Mouse (Mus musculus): Measurements from ENCODE around the gene Rxfp1. TPM values are rescaled to one million over a fixed set of nuclear protein-coding genes. Genes with fewer than 3 reads are reported as not detected.

The Rxfp1 gene
- polyA plus RNA-seq, 1 experiment from 2014 or later: not detected

DNA sequence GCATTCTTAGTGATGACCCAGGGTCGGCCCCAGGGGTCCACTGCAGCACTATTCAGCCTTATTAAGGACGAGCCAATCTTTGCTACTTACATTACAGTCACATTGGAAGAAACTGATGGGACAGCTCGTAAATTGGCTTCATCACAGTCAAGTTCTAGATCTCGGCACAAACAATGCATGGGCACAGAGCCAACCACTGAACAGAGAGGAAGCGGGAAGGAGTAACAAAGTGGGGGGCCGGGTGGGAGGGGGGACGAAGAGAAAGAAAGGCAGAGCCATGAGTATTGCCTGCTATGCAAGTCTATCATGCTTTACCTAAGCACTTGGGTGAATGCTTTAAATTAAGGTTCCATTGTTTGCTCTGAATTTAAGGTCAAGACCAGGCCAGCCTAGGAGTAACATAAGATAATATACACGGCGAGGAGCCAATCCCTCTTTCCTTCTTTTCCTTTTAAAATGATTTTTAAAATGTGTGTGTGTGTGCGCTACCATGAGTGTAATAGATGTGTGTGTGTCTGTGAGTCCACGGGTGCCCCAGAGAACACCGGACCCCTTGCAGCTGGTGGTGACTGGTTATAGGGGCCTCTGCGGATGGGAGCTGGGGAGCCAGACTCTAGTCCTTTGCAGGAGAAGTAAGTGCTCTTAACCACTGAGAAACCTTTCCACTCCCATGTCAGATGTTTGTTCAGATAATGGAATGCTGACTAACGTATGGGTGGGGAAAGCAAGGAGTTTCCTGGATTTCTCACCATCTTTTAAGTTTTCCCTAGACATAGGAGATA is 55.1 kb downstream of the Rxfp1 start:
- H3K4me3 ChIP-seq (ENCODE audit: low read depth, low read length): no peak overlapping the region
- no peaks in the 10 kb centered on the region for H3K27me3 ChIP-seq (ENCODE audit: control insufficient read depth, insufficient read depth, low read depth, low read length)
- no peak for ATAC-seq (ENCODE audit: low read depth)
- H3K9ac ChIP-seq (ENCODE audit: low read depth, low read length): no peak overlapping the region
- WGBS (ENCODE audit: insufficient replicate concordance): 62% methylated on average over 14 of the region's 14 CpGs
- H3K4me1 ChIP-seq (ENCODE audit: control insufficient read depth, low read depth, low read length): no peaks in the 10 kb centered on the region
- H3K27ac ChIP-seq (ENCODE audit: low read length): no peak overlapping the region
- H3K9me3 ChIP-seq (replicated peaks; ENCODE audit: control insufficient read depth, low read length): no peaks in the 10 kb centered on the region
- H3K36me3 ChIP-seq (ENCODE audit: control insufficient read depth, insufficient read depth): no peaks in the 10 kb centered on the region
- H3K4me2 ChIP-seq (ENCODE audit: low read depth, low read length): no peak overlapping the region

DNA sequence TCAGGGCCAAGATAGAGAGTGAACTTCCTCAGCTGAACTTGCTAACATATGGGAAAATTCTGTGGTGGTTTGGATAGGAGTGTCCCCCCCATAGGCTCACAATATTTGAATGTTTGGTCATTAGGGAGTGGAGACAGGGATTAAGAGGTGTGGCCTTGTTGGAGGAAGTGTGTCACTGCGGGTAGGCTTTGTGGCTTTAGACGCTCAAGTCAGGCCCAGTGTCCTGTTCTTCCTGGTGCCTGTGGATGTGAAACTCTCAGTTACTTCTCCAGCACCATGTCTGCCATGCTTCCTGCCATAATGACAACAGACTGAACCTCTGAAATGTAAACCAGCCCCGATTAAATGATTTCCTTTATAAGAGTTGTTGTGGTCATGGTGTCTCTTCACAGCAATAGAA is 61.3 kb downstream of the Rxfp1 start:
- Histone ChIP-seq H3K9ac (ENCODE audit: low read depth, low read length) (no peak overlapping the region), H3K27ac (ENCODE audit: low read length) (no peak overlapping the region), H3K9me3 (replicated peaks; ENCODE audit: control insufficient read depth, low read length) (no peaks in the 10 kb centered on the region), H3K27me3 (ENCODE audit: control insufficient read depth, insufficient read depth, low read depth, low read length) (no peaks in the 10 kb centered on the region), H3K4me2 (ENCODE audit: low read depth, low read length) (no peak overlapping the region), H3K4me1 (ENCODE audit: control insufficient read depth, low read depth, low read length) (no peaks in the 10 kb centered on the region), H3K36me3 (ENCODE audit: control insufficient read depth, insufficient read depth) (no peaks in the 10 kb centered on the region), H3K4me3 (ENCODE audit: low read depth, low read length) (no peak overlapping the region)
- WGBS (ENCODE audit: insufficient replicate concordance): 64% methylated on average over 3 of the region's 3 CpGs
- no peak for ATAC-seq (ENCODE audit: low read depth)

DNA sequence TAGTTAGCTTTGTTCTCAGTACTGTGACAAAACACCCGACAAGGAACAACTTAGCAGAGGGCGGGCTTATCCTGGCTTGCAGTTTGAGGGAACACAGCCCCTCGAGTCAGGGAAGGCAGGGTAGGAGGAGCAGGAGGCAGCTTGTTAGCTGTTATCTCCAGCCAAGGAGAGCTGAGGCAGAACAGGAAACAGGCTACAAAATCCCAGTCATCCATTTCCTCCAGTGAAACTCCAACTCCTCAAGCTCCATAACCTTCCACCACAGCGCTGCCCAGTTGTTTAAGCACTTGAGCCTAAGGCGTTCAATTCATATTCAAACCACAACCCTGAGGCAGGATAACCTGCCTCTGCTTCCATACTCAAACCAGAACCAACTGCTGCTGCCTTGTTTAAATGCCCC is 63.0 kb downstream of the Rxfp1 start:
- no peaks in the 10 kb centered on the region for H3K27me3 ChIP-seq (ENCODE audit: control insufficient read depth, insufficient read depth, low read depth, low read length)
- H3K4me1 ChIP-seq (ENCODE audit: control insufficient read depth, low read depth, low read length): no peaks in the 10 kb centered on the region
- ATAC-seq (ENCODE audit: low read depth): no peak
- no peak overlapping the region for H3K4me2 ChIP-seq (ENCODE audit: low read depth, low read length)
- no peak overlapping the region for H3K9ac ChIP-seq (ENCODE audit: low read depth, low read length)
- no peak overlapping the region for H3K27ac ChIP-seq (ENCODE audit: low read length)
- no peak overlapping the region for H3K4me3 ChIP-seq (ENCODE audit: low read depth, low read length)
- WGBS (ENCODE audit: insufficient replicate concordance): 52% methylated on average over 5 of the region's 5 CpGs
- H3K36me3 ChIP-seq (ENCODE audit: control insufficient read depth, insufficient read depth): no peaks in the 10 kb centered on the region
- no peaks in the 10 kb centered on the region for H3K9me3 ChIP-seq (replicated peaks; ENCODE audit: control insufficient read depth, low read length)

DNA sequence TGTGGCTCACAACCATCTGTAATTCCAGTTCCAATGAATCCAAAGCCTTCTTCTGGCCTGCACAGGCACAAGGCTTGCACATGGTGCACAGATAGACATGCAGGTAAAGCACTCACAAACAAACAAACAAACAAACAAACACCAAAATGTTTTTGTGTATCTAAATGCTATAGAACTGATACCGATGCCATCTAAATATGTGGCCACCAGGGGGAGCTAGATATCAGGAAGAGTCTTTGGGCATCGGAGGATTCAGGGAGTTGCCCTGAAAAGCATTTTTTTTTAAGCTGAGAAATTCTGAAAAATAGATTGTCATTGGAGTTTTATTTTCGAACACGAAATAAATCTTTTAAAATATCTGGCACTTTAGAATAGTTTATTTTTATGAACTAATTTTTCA is 64.6 kb downstream of the Rxfp1 start:
- Histone ChIP-seq H3K9ac (ENCODE audit: low read depth, low read length) (no peak overlapping the region), H3K36me3 (ENCODE audit: control insufficient read depth, insufficient read depth) (no peaks in the 10 kb centered on the region), H3K27ac (ENCODE audit: low read length) (no peak overlapping the region), H3K4me3 (ENCODE audit: low read depth, low read length) (no peak overlapping the region), H3K4me1 (ENCODE audit: control insufficient read depth, low read depth, low read length) (no peaks in the 10 kb centered on the region), H3K27me3 (ENCODE audit: control insufficient read depth, insufficient read depth, low read depth, low read length) (no peaks in the 10 kb centered on the region), H3K4me2 (ENCODE audit: low read depth, low read length) (no peak overlapping the region), H3K9me3 (replicated peaks; ENCODE audit: control insufficient read depth, low read length) (no peaks in the 10 kb centered on the region)
- ATAC-seq (ENCODE audit: low read depth): no peak
- 8% methylated on average over 4 of the region's 4 CpGs for WGBS (ENCODE audit: insufficient replicate concordance)

DNA sequence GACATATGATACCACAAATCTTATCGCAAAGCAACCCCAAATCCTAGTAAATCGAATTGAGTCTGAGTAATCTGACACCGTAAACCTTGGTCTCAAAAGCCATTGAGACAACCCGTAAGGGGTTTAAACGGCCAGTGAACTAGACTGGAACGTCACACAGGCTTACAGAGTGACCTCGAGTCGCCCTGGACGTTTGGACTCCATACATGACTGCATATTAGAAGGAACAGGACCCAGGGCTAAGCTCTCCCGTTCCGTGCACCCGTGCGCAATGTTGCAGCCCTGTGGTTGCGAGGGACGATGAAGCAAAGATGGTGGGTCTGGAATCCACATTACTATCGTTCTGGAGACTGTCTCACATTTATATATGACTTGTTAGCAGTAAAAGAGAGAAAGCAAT is 65.5 kb downstream of the Rxfp1 start:
- 74% methylated on average over 16 of the region's 16 CpGs for WGBS (ENCODE audit: insufficient replicate concordance)
- Histone ChIP-seq H3K9me3 (replicated peaks; ENCODE audit: control insufficient read depth, low read length) (no peaks in the 10 kb centered on the region), H3K27ac (ENCODE audit: low read length) (no peak overlapping the region), H3K36me3 (ENCODE audit: control insufficient read depth, insufficient read depth) (no peaks in the 10 kb centered on the region), H3K27me3 (ENCODE audit: control insufficient read depth, insufficient read depth, low read depth, low read length) (no peaks in the 10 kb centered on the region), H3K4me3 (ENCODE audit: low read depth, low read length) (no peak overlapping the region), H3K9ac (ENCODE audit: low read depth, low read length) (no peak overlapping the region), H3K4me2 (ENCODE audit: low read depth, low read length) (no peak overlapping the region), H3K4me1 (ENCODE audit: control insufficient read depth, low read depth, low read length) (no peaks in the 10 kb centered on the region)
- ATAC-seq (ENCODE audit: low read depth): no peak

DNA sequence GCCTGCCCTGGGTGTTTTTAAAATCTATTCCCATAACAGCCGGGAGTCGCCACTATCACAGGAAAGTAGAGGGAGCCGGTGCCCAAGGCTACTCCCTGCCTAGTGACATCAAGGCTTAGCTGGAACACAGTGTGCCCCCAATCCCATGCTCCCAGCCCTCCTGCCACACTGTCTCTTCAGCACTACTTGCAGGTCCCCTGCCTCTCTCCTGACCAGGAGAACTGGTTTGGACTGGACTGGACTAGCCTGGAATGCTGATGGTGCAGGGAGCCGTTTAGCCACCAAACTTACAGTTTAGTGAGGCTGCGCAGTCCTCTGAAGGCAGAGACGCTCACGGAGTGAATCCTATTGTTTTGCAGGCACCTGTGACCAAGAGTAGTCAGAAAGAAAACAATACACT is 67.1 kb downstream of the Rxfp1 start:
- no peaks in the 10 kb centered on the region for H3K4me1 ChIP-seq (ENCODE audit: control insufficient read depth, low read depth, low read length)
- H3K27me3 ChIP-seq (ENCODE audit: control insufficient read depth, insufficient read depth, low read depth, low read length): no peaks in the 10 kb centered on the region
- H3K9ac ChIP-seq (ENCODE audit: low read depth, low read length): no peak overlapping the region
- H3K4me3 ChIP-seq (ENCODE audit: low read depth, low read length): no peak overlapping the region
- no peaks in the 10 kb centered on the region for H3K9me3 ChIP-seq (replicated peaks; ENCODE audit: control insufficient read depth, low read length)
- WGBS (ENCODE audit: insufficient replicate concordance): 68% methylated on average over 7 of the region's 7 CpGs
- H3K4me2 ChIP-seq (ENCODE audit: low read depth, low read length): no peak overlapping the region
- H3K36me3 ChIP-seq (ENCODE audit: control insufficient read depth, insufficient read depth): no peaks in the 10 kb centered on the region
- no peak for ATAC-seq (ENCODE audit: low read depth)
- H3K27ac ChIP-seq (ENCODE audit: low read length): no peak overlapping the region

DNA sequence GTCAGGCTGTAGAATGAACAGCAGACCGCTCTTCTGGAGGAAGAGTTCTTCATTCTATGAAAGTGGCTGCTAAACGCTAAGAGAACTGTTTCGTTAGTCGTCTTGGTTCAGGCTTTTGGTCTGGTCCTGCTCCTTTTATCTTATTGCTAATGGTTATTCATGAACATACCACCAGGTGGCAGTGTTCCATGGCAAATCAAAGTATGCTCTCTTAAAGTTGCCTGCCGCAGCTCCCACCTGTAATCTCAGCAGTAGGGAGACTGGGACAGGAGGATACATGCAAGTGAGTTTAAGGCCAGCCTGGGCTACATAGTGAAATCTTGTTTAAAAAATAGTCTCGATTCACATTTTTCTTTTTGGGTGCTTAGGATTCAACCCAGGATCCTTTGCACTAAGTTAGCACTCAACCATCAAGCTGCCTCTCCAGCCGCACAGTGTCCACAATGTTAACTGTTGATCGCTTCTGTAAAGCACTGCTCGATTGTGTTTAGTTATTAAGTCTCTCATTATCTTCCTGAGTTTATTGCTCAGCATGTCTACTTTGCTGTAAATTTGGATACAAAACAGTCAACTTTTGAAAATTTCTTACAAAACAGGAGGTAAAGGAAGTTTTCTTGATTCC is 72.8 kb downstream of the Rxfp1 start:
- Histone ChIP-seq H3K4me2 (ENCODE audit: low read depth, low read length) (no peak overlapping the region), H3K27me3 (ENCODE audit: control insufficient read depth, insufficient read depth, low read depth, low read length) (no peaks in the 10 kb centered on the region), H3K4me3 (ENCODE audit: low read depth, low read length) (no peak overlapping the region), H3K27ac (ENCODE audit: low read length) (no peak overlapping the region), H3K36me3 (ENCODE audit: control insufficient read depth, insufficient read depth) (no peaks in the 10 kb centered on the region), H3K9ac (ENCODE audit: low read depth, low read length) (no peak overlapping the region), H3K9me3 (replicated peaks; ENCODE audit: control insufficient read depth, low read length) (no peaks in the 10 kb centered on the region), H3K4me1 (ENCODE audit: control insufficient read depth, low read depth, low read length) (no peaks in the 10 kb centered on the region)
- 34% methylated on average over 9 of the region's 9 CpGs for WGBS (ENCODE audit: insufficient replicate concordance)
- no peak for ATAC-seq (ENCODE audit: low read depth)

DNA sequence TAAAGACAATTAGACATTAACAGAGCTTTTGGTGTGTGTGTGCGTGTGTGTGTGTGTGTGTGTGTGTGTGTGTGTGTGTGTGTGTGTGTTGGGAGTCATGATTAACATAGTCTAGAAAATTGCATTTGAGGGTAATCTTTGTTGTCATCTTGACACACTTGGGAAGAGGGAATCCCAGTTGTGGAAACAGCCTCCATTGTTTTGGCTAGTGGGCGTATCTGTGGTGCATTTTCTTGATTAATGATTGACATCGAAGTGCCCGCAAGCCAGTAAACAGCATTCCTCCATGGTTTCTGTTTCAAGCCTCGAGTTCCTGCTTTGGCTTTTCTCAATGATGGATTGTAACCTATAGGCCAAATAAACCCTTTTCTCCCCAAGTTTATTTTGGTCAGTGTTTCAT is 81.0 kb downstream of the Rxfp1 start:
- 31% methylated on average over 5 of the region's 5 CpGs for WGBS (ENCODE audit: insufficient replicate concordance)
- Histone ChIP-seq H3K27me3 (ENCODE audit: control insufficient read depth, insufficient read depth, low read depth, low read length) (no peaks in the 10 kb centered on the region), H3K4me2 (ENCODE audit: low read depth, low read length) (no peak overlapping the region), H3K27ac (ENCODE audit: low read length) (no peak overlapping the region), H3K36me3 (ENCODE audit: control insufficient read depth, insufficient read depth) (no peaks in the 10 kb centered on the region), H3K4me3 (ENCODE audit: low read depth, low read length) (no peak overlapping the region), H3K4me1 (ENCODE audit: control insufficient read depth, low read depth, low read length) (no peaks in the 10 kb centered on the region), H3K9me3 (replicated peaks; ENCODE audit: control insufficient read depth, low read length) (no peaks in the 10 kb centered on the region), H3K9ac (ENCODE audit: low read depth, low read length) (no peak overlapping the region)
- no peak for ATAC-seq (ENCODE audit: low read depth)

DNA sequence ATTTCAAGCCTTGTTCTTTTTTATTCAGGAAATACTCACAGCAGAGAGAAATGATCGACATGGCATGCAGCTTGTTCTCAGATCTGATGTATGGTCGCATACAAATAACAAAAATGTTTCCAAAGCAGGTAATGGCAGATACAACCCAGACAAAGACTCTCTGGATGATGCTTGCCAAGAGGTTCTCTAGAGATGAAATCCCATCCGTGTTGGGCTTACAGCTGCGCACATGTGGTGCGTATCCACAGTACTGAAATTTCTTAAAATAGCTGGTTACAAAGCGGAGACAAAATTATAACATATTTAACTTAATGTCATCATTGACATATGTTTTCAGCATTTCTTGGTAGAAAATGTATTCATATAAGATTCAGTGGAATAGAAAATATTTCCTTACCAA is 85.6 kb downstream of the Rxfp1 start:
- H3K9me3 ChIP-seq (replicated peaks; ENCODE audit: control insufficient read depth, low read length): no peaks in the 10 kb centered on the region
- ATAC-seq (ENCODE audit: low read depth): no peak
- H3K27ac ChIP-seq (ENCODE audit: low read length): no peak overlapping the region
- no peak overlapping the region for H3K4me3 ChIP-seq (ENCODE audit: low read depth, low read length)
- no peak overlapping the region for H3K9ac ChIP-seq (ENCODE audit: low read depth, low read length)
- no peaks in the 10 kb centered on the region for H3K27me3 ChIP-seq (ENCODE audit: control insufficient read depth, insufficient read depth, low read depth, low read length)
- 78% methylated on average over 6 of the region's 6 CpGs for WGBS (ENCODE audit: insufficient replicate concordance)
- no peaks in the 10 kb centered on the region for H3K4me1 ChIP-seq (ENCODE audit: control insufficient read depth, low read depth, low read length)
- no peaks in the 10 kb centered on the region for H3K36me3 ChIP-seq (ENCODE audit: control insufficient read depth, insufficient read depth)
- H3K4me2 ChIP-seq (ENCODE audit: low read depth, low read length): no peak overlapping the region
